Mouse (Mus musculus): ENCODE data around the gene Tut1.

DNA sequence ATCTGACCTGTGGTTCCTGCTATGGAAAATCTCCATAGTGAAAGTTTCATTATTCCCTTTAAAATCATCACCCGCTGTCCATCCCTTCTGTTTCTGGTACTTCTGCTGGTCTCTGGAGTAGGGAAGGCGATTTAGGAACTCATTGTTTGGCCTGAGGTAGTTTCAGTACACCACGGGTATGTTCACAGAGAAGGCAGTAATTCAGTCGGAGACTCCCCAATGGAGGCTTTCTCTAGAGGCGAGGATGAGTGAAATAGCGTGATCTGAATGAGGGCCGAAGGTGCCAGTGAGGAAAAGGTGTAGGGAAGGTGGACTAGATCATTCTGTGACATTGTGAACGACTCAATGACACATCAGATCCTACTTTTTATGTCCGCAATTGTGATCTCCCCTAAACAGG is 524 bp downstream of the Tut1 start:
- TF ChIP-seq ZNF384 (IDR thresholded peaks at IDR 0.05; ENCODE audit: low read depth, low read length) (no peak), ZC3H11A (IDR thresholded peaks at IDR 0.05; ENCODE audit: borderline replicate concordance, low read depth, low read length) (no peak), HCFC1 (IDR thresholded peaks at IDR 0.05; ENCODE audit: borderline replicate concordance, insufficient read depth, low read length) (no peak)
